Mouse (Mus musculus) kidney, postnatal 36 days (tissue): ENCODE measurements around the gene Ntpcr.
A peak's percentile ranks its signal among the peaks of the same experiment; 100 is the strongest.

Experiments used
- DNase-seq, 2 experiments: peaks; one replicate each; pipeline ENCODE4 v3.0.0; 2021 to 2022; ENCODE audit warnings: mixed read lengths in 2 of 2

Gene Ntpcr

GRCm38 (mm10) chr8:125776800-125777199 is 47.0 kb downstream of the Ntpcr start:
- peak in 1 of 2 experiments; percentile 25 for DNase-seq

GRCm38 (mm10) chr8:125777478-125778164 is 47.9 kb downstream of the Ntpcr start:
- no peak for DNase-seq

DNA sequence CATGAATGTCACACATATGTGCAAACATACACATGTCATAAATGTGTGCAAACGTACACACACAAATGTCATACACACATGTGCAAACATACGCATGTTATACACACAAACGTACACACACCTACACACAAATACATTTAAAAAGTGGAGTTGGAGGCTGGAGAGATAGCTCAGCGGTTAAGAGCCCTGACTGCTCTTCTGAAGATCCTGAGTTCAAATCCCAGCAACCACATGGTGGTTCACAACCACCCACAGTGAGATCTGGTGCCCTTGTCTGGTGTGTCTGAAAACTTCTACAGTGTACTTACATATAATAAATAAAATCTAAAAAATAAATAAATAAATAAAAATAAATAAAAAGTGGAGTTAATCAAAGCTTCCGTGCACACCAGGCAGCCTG is 49.2 kb downstream of the Ntpcr start:
- no peak for DNase-seq

- peak in 1 of 2 experiments; percentile 5 for DNase-seq
Measured at GRCm38 (mm10) chr8:125779656-125780055, 49.9 kb downstream of the Ntpcr start.

DNA sequence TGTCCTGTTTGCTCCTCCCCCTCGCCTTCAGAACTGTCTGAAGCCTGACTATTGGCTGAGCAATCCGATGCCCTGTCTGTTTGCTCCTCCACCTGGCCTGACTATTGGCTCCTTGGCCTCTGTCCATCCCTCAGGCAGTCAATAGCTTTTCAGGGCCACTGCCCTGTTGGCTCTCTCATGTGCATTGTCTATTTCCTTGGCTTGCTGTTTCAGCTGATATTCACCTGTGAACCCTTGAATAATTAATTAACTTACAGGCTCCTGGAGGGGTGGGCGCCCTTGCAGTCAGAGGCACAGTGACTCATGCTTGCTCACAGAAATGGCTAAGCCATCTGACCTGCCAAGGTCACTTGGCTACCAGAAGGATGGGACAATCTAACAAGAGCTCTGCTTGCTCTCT is 52.4 kb downstream of the Ntpcr start:
- peak; percentile 13 to 25 for DNase-seq

GRCm38 (mm10) chr8:125786886-125787285 is 57.1 kb downstream of the Ntpcr start:
- no peak for DNase-seq

GRCm38 (mm10) chr8:125792816-125793455 is 63.2 kb downstream of the Ntpcr start:
- DNase-seq = no peak

- no peak for DNase-seq
Measured at GRCm38 (mm10) chr8:125795341-125795740, 65.6 kb downstream of the Ntpcr start.

DNA sequence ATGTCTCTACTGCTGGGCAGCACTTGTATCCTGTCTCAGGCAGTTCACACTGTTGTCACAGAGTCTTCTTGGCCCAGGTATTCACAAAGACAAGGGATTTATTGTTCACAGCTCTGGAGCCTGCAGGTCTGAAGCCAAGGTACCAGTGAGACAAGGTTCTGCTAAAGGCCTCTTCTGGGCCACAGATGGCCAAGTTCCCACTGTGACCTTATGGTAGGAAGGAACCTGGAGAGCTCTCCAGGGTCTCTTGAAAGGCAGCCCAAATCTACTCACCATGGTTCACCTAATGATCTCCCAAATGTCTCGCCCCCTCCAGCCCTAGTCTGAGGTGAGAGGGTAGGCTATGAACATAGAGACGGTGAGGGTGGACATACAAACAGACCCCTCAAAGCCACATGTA is 67.2 kb downstream of the Ntpcr start:
- DNase-seq = no peak
